Mouse (Mus musculus) limb, embryonic 15.5 days (tissue): Measurements from ENCODE around the gene Astn2. TPM values are rescaled to one million over a fixed set of nuclear protein-coding genes. Genes with fewer than 3 reads are reported as not detected.
"Not testable (repeated sequence)": the region's sequence is repeated elsewhere in the genome, so short reads cannot be mapped to it uniquely, and the experiment has no call there.

ENCODE experiments used
- ATAC-seq: fragments of 200-750 bp; cut with Nextera tagmentation; 2 replicates; pipeline ENCODE4 v1.8.0; 2017; ENCODE audit warnings: low read depth, moderate TSS enrichment; ENCODE audit not compliant: insufficient number of reproducible peaks, low FRiP score, low TSS enrichment
- H3K27ac ChIP-seq: fragments of 300-500 bp; sonication (generic); 2 replicates; pipeline ENCODE4 v1.5.1; 2015; ENCODE audit warnings: moderate library complexity, mild to moderate bottlenecking, inconsistent platforms
- H3K27me3 ChIP-seq: fragments of 300-500 bp; sonication (generic); 2 replicates; pipeline ENCODE4 v1.6.1; 2015; ENCODE audit warnings: inconsistent platforms
- H3K36me3 ChIP-seq: fragments of 300-500 bp; sonication (generic); 2 replicates; pipeline ENCODE4 v1.6.1; 2015; ENCODE audit warnings: inconsistent platforms
- H3K4me1 ChIP-seq: fragments of 300-500 bp; sonication (generic); 2 replicates; pipeline ENCODE4 v1.6.1; 2015; ENCODE audit warnings: inconsistent platforms
- H3K4me2 ChIP-seq: fragments of 300-500 bp; sonication (generic); 2 replicates; pipeline ENCODE4 v1.6.1; 2015; ENCODE audit warnings: mild to moderate bottlenecking, inconsistent platforms
- H3K4me3 ChIP-seq: fragments of 300-500 bp; sonication (generic); 2 replicates; pipeline ENCODE4 v1.5.1; 2015; ENCODE audit warnings: mild to moderate bottlenecking, inconsistent platforms
- H3K9ac ChIP-seq: fragments of 300-500 bp; sonication (generic); 2 replicates; pipeline ENCODE4 v1.6.1; 2015; ENCODE audit warnings: inconsistent platforms
- H3K9me3 ChIP-seq: fragments of 300-500 bp; sonication (generic); 2 replicates; pipeline ENCODE4 v1.6.1; 2016; ENCODE audit warnings: inconsistent platforms
- WGBS: fragments of 180-500 bp; shearing (Covaris S2); methylation state at CpG from one replicate; pipeline ENCODE4 v1.1.7; 2015; 5-methylcytosine and 5-hydroxymethylcytosine counted together
- polyA plus RNA-seq: library from polyadenylated mRNA; unstranded; fragments of >200 nt; fragmentation: Nextera tagmentation; extraction: Ambion mirVana; gene quantifications from 2 replicates; pipeline ENCODE4 v1.2.1, GENCODE M21; 2015

The Astn2 gene
- polyA plus RNA-seq, 1 experiment from 2014 or later, result 1.5 TPM

DNA sequence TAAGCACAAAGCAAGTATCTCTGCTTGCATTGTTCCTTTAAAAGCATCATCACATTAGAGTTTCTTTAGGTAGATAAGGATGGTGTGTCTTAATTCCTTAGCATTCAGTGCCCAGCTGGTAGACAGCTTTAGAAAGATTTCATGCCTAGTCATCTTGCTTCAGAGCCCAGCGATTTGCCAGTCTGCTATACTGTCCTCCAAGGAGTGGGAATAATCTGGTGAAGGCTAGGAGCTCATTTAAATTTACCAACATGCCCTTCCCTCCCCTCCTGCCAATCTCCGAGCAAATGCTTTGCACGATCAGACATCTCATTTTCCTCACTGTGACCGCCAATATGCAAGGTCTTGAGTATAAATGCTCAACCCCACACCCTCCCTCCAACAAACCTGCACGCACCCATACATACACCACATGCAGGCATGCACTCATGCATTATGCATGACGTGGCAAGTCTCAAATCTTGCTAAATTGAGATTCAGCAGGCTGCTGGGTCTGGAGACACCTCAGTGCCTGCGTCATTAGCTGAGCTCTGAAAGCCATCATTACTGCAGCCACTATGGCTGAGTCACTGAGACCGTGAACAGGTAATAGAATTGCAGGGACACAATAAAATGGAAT, 704.6 kb downstream of the Astn2 start:
- Histone ChIP-seq H3K36me3 (no peaks in the 10 kb centered on the region), H3K27me3 (no peaks in the 10 kb centered on the region), H3K4me2 (no peak overlapping the region), H3K4me1 (no peaks in the 10 kb centered on the region), H3K9ac (no peak overlapping the region), H3K4me3 (no peak overlapping the region), H3K9me3 (no peaks in the 10 kb centered on the region), H3K27ac (no peak overlapping the region)
- WGBS, result 58% methylated on average over 8 of the region's 8 CpGs
- no peak for ATAC-seq

DNA sequence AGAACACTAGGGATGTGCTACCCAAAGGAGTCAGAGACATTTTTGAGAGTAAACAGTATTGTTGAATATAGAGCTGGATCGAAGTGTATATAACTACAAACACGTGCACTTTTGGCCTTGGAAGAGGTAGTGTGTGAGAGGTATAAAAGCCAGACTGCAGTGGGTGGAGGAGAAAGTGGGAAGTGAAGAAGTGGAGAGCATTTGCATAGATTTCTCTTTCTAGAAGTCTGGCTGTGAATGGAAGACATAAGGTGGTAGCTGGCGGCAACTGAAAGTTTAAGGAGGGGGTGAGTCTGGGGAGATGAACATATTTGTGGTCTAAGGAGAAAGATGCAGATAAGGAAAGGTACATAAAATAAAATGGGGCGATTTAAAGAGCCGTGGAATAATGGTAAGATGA, 709.2 kb downstream of the Astn2 start:
- WGBS, result 85% methylated on average over 5 of the region's 5 CpGs

DNA sequence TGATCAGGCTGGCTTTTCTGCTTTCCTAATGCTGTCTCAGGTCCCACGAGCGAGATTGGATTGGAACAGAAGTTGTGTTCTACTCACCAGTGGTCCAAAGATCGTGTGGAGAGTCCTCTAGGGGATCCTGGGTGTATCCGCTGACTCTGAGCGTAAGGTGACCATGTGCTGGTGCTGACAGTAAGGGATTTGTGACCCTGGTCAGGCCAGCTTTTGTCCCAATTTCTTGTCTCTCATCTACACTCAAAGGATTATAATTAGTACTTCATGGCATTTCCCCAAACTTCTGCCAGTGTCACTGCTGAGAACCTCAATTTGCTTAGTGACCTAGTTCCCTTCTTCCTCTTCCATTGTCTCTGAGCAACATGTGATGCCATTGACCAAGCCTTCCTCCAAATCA, 710.4 kb downstream of the Astn2 start:
- H3K4me2 ChIP-seq, result no peak overlapping the region
- H3K9me3 ChIP-seq, result no peaks in the 10 kb centered on the region
- no peak overlapping the region for H3K4me3 ChIP-seq
- no peaks in the 10 kb centered on the region for H3K27me3 ChIP-seq
- H3K9ac ChIP-seq, result no peak overlapping the region
- H3K36me3 ChIP-seq, result no peaks in the 10 kb centered on the region
- ATAC-seq, result no peak
- H3K4me1 ChIP-seq, result no peaks in the 10 kb centered on the region
- 82% methylated on average over 5 of the region's 5 CpGs for WGBS
- H3K27ac ChIP-seq, result no peak overlapping the region

More for the DNA sequence above, 709.2 kb downstream of the Astn2 start:
- Histone ChIP-seq H3K4me3 (no peak overlapping the region), H3K9ac (no peak overlapping the region), H3K27me3 (no peaks in the 10 kb centered on the region), H3K4me1 (no peaks in the 10 kb centered on the region), H3K27ac (no peak overlapping the region), H3K36me3 (no peaks in the 10 kb centered on the region), H3K4me2 (no peak overlapping the region), H3K9me3 (no peaks in the 10 kb centered on the region)
- ATAC-seq, result no peak

DNA sequence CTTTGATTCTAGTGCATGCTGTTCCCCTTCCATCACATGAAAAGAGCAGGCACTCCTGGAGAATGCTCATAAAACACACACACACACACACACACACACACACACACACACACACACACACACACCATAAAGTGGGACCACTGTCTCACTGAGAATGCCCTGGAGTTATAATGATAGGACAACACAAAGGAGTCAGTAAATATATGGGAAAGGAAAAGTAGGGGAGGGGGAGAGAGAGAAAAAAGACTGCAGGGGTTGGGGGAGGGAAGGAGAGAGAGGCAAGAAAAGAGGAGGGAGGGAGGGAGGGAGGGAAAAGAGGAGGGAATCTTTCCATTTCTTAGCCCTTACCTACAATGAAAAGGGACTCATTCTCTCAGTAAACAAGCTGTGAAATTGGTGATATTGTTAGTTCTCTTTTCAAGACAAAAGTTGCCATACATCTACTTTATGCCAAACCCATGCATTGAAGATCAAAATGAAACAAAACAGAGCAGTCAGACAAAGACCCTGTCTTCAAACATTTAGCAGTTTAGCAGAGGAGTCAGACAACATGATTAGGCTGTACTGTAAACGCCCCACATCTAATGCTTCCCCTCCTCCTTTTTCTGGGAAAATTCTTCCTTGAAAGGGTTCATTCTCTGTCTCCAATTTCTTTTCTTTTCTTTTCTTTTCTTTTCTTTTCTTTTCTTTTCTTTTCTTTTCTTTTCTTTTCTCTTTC, 717.2 kb downstream of the Astn2 start:
- ATAC-seq, result no peak
- 30% methylated on average over 1 of the region's 1 CpGs for WGBS

DNA sequence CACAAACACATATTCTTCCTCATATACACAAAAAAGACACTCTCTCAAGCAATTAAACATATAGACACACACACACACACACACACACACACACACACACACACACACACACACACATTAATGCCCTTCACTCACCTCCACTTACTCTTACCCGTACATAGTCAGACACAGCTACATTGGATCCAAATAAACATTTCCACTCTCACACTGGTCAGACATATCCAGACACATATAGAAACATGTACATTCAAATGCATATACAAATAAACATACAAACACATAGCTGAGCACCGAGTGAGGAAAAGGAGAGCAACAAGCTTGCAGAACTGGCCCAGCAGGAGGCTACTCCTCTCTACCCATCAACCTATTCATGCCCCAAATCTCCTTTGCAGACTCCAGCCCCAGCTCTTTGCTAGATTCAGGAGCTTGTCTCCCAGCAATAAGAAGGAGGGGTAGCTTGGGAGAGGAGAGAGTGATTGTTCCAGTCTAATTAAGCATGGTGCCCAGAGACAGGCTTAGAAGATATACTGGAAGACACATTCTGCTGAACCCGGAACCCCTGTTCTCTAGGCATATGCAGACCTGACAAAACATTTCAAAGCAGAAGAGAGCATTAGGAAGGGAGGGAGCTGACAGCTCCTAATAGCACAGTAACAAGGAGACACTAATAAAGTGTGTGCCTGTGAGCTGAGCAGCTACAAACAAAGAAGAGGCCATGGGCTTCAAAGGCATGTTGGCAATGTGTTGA, 718.0 kb downstream of the Astn2 start:
- WGBS, result 49% methylated on average over 3 of the region's 3 CpGs
- H3K4me2 ChIP-seq, result no peak overlapping the region
- no peaks in the 10 kb centered on the region for H3K9me3 ChIP-seq
- H3K9ac ChIP-seq, result no peak overlapping the region
- ATAC-seq, result no peak
- no peaks in the 10 kb centered on the region for H3K36me3 ChIP-seq
- H3K4me1 ChIP-seq, result no peaks in the 10 kb centered on the region
- no peaks in the 10 kb centered on the region for H3K27me3 ChIP-seq
- H3K27ac ChIP-seq, result no peak overlapping the region
- no peak overlapping the region for H3K4me3 ChIP-seq

More for the DNA sequence above, 717.2 kb downstream of the Astn2 start:
- no peaks in the 10 kb centered on the region for H3K9me3 ChIP-seq
- no peak overlapping the region for H3K9ac ChIP-seq
- H3K4me3 ChIP-seq, result no peak overlapping the region
- H3K36me3 ChIP-seq, result no peaks in the 10 kb centered on the region
- no peaks in the 10 kb centered on the region for H3K4me1 ChIP-seq
- no peaks in the 10 kb centered on the region for H3K27me3 ChIP-seq
- H3K27ac ChIP-seq, result no peak overlapping the region
- no peak overlapping the region for H3K4me2 ChIP-seq

DNA sequence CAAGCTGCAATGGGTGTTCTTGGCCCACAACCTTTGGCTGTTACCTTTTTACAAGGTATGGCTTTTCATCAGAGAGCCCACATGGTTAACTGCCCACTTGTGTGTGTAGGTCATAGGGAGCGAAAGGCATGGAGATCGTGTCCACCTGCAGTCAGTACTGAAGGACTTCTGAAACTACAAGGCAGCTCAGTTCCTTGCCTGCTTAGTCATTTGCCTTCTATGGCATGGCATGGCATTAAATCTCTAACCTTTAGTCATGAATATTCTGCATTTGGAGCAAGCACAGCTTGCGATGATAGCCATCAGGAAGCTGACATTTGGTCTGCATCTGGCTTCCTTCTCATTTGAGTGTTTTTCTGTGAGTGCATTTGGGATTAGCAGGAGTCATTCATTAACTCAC, 720.0 kb downstream of the Astn2 start:
- H3K4me2 ChIP-seq, result no peak overlapping the region
- 85% methylated on average over 3 of the region's 3 CpGs for WGBS
- ATAC-seq, result no peak

DNA sequence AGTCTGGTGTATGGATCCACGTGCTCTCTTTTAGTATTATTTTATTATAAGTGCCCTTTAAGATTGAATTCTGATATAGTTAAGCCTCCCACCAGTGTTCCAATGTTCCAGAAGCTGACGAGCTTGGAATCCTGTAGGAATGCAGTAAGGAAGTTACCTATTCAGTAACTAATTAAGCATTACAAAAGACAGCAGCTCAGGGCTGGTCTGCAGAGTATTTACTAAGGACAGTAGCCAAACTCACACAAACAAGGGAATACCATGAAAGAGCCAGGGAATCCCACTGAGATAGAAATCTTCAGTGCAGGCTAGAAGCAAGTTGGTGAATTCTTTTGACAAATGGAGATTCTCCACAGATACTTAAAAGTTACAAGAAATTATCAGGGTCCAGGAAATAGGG, 724.6 kb downstream of the Astn2 start:
- not testable (repeated sequence) for H3K4me2 ChIP-seq, H3K4me1 ChIP-seq, H3K9ac ChIP-seq, H3K27ac ChIP-seq, H3K27me3 ChIP-seq, H3K9me3 ChIP-seq, H3K4me3 ChIP-seq, H3K36me3 ChIP-seq, ATAC-seq
- WGBS, result 54% methylated on average over 2 of the region's 2 CpGs

More for the DNA sequence above, 720.0 kb downstream of the Astn2 start:
- H3K27ac ChIP-seq, result no peak overlapping the region
- no peaks in the 10 kb centered on the region for H3K4me1 ChIP-seq
- no peak overlapping the region for H3K4me3 ChIP-seq
- H3K9me3 ChIP-seq, result no peaks in the 10 kb centered on the region
- H3K36me3 ChIP-seq, result no peaks in the 10 kb centered on the region
- no peak overlapping the region for H3K9ac ChIP-seq
- H3K27me3 ChIP-seq, result no peaks in the 10 kb centered on the region

DNA sequence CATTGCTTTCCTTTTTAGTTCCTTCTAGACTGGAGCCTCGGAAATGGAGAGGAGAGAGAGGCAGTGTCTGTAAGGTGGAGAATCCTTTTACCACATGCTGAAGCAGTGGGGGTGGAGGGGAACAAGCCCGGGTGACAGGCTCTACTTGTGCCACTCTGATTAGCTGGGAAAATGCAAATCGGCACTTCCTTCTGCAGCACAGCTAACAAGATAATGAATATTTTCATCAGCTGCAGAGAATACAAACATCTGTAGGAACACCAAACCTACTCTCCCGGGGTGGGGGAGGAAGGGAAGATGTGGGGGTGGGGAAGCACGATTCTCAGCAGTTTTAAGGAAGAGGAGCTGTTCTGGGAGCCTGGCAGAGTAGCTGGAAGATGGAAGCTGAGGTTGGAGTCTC, 725.5 kb downstream of the Astn2 start:
- Histone ChIP-seq H3K27me3 (no peaks in the 10 kb centered on the region), H3K4me3 (no peak overlapping the region), H3K9me3 (no peaks in the 10 kb centered on the region), H3K4me1 (no peaks in the 10 kb centered on the region), H3K36me3 (no peaks in the 10 kb centered on the region), H3K27ac (no peak overlapping the region), H3K9ac (no peak overlapping the region), H3K4me2 (no peak overlapping the region)
- WGBS, result 23% methylated on average over 5 of the region's 5 CpGs
- no peak for ATAC-seq

DNA sequence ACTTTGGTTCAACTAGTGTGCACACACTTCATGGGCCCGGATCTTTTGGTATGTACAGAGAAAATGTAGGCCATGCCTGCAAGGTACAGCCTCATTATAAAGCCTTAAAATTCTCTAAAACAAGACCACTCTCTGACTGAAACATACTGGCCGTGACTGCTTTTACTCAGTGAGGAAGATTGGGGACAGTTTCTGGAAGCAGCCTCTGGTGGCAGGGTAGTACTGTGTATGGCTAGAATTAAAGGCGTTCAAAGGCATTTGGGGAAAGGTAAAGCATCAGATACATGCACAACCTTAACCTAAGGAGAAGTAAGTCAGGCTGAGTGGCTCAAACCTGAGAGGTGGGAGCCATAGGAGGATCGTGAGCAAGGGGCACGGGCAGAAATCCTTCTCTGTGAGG, 725.9 kb downstream of the Astn2 start:
- Histone ChIP-seq H3K27ac (no peak overlapping the region), H3K4me1 (no peaks in the 10 kb centered on the region), H3K9me3 (no peaks in the 10 kb centered on the region), H3K9ac (no peak overlapping the region), H3K4me3 (no peak overlapping the region), H3K4me2 (no peak overlapping the region), H3K27me3 (no peaks in the 10 kb centered on the region), H3K36me3 (no peaks in the 10 kb centered on the region)
- ATAC-seq, result no peak
- 61% methylated on average over 5 of the region's 5 CpGs for WGBS

DNA sequence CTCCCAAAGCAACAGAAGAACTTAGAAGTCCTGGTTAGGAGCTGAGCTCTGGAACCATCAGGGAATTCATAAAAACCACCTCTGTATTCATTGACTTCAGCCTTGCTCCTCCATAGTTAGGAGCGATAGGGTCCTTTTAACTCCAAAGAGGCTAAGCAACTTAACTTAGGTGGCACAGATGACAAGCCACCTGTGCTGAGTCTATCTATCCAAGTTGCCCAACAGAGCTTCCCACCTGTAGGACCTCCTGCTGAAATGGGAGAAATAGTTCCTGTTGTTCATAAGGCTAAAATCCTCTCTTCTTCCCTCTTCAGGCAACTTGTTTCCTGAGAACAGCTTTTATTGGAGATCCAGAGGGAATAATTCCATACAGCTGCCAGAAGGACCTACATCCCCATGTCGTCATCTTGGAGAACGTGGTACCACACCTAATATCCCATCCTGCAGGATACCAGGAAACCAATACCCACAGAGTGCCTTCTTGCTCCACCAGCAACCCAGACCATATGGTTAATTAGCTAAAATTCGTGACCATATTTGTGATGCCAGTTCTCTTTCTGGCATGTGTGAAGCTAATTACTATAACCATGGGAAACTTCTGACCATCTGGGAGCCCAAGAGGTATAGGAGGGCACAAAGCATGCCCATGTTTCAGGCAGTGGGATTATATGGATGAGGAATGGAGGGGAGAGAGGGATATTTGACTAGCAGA, 730.0 kb downstream of the Astn2 start:
- Histone ChIP-seq H3K9me3 (no peaks in the 10 kb centered on the region), H3K9ac (no peak overlapping the region), H3K4me3 (no peak overlapping the region), H3K27me3 (no peaks in the 10 kb centered on the region), H3K4me2 (no peak overlapping the region), H3K36me3 (no peaks in the 10 kb centered on the region), H3K4me1 (no peaks in the 10 kb centered on the region), H3K27ac (no peak overlapping the region)
- no peak for ATAC-seq
- WGBS, result 74% methylated on average over 4 of the region's 4 CpGs

DNA sequence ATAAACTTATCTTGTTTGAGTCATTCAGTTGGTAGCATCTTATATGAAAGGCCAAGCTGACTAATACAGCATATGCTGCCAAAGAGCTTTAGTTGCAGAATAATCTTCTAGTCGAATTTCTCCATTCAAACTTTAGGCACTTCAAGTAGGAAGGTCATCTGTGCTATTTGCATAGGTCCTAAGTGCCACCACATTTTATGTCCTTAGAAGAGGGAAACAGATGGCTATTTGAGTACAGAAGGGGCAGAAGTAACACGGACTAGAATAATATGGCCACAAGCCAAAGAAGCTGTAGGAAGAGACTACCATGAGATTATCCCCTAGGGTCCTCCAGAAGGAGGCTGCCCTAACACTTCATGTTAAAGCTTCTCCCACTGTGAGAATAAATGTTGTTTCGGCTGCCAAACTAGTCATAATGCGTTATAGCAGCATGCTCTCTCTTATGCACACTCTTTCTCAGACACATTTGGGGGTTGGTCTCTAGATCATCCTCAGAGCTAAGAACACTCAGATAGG, 730.9 kb downstream of the Astn2 start:
- WGBS, result 73% methylated on average over 4 of the region's 4 CpGs
- H3K27ac ChIP-seq, result no peak overlapping the region

More for the DNA sequence above, 730.9 kb downstream of the Astn2 start:
- Histone ChIP-seq H3K4me3 (no peak overlapping the region), H3K9me3 (no peaks in the 10 kb centered on the region), H3K9ac (no peak overlapping the region), H3K4me1 (no peaks in the 10 kb centered on the region), H3K36me3 (no peaks in the 10 kb centered on the region), H3K27me3 (no peaks in the 10 kb centered on the region), H3K4me2 (no peak overlapping the region)
- no peak for ATAC-seq
